Mouse (Mus musculus) stomach, adult 2 months (tissue): ENCODE results near the gene Slc25a3. TPM values are rescaled to one million over a fixed set of nuclear protein-coding genes. Genes with fewer than 3 reads are reported as not detected.

Experiments
- polyA plus RNA-seq: library from polyadenylated mRNA; depleted of rRNA; stranded (reverse); fragments of >200 nt; gene quantifications from 2 replicates; pipeline ENCODE4 v1.2.3, GENCODE M21; 2012; rRNA removed

Slc25a3 gene
- polyA plus RNA-seq: 572 and 759 TPM in 2 replicates

GRCm38 (mm10) chr10:91123828-91124822, at the start of gene Slc25a3:
Gene Slc25a3 (minus strand): TSS chr10:91124059.

GRCm38 (mm10) chr10:91082550-91083392, 41.1 kb downstream of the Slc25a3 start, which contains the start of the genes Apaf1 and Ikbip:
Gene Apaf1 (minus strand): TSS chr10:91082770.
Gene Ikbip (plus strand): TSS chr10:91082940.

Other genes with a start within 250 kb of the Slc25a3 start
- gene Apaf1, start 41.3 kb downstream of the Slc25a3 start, polyA plus RNA-seq: 1.5 and 1.7 TPM in 2 replicates
- gene Ikbip, start 41.1 kb downstream of the Slc25a3 start, polyA plus RNA-seq: 0.66 and 0.83 TPM in 2 replicates
- 11.2 and 15.9 TPM in 2 replicates for gene Tmpo, start 57.3 kb upstream of the Slc25a3 start, polyA plus RNA-seq